Mouse (Mus musculus) left cerebral cortex, adult 18-20 months (tissue): Measurements from ENCODE around the gene Ylpm1. TPM values are rescaled to one million over a fixed set of nuclear protein-coding genes. Genes with fewer than 3 reads are reported as not detected.

Experiments used
- DNase-seq, 2 experiments: peaks; one replicate each; pipeline ENCODE4 v3.0.0; 2021 to 2022; ENCODE audit warnings: low spot score in 2 of 2, mixed read lengths in 1 of 2
- long read RNA-seq, 2 experiments: library from polyadenylated mRNA; stranded (forward); transcript quantifications; one replicate each; pipeline ENCODE4 v2.0.0; 2021
- total RNA-seq, 2 experiments: library from RNA; stranded (reverse); gene quantifications; 2 replicates each; pipeline ENCODE4 v1.2.3; 2021

The Ylpm1 gene
- total RNA-seq, result 100 to 1,000 TPM; 111 to 112 TPM
- long read RNA-seq, experiment 1, full-length matches to known transcripts, result 3 of 18 reads
- long read RNA-seq, experiment 1, partial matches to known transcripts, result 11 of 18 reads
- long read RNA-seq, experiment 1, other reads (novel, unspliced or antisense), result 4 of 18 reads
- long read RNA-seq, experiment 2, partial matches to known transcripts, result 11 of 14 reads
- long read RNA-seq, experiment 2, other reads (novel, unspliced or antisense), result 1 of 14 reads

- peak; percentile 97 for DNase-seq
Observed at GRCm38 (mm10) chr12:84996083-84996496, at the start of gene Ylpm1. TSS of gene Ylpm1 (plus strand) at chr12:84996321.

- no peak for DNase-seq
Observed at GRCm38 (mm10) chr12:84947894-84948583, 48.1 kb upstream of the Ylpm1 start.

- DNase-seq, result no peak
Observed at GRCm38 (mm10) chr12:84948584-84949285, 47.4 kb upstream of the Ylpm1 start.

- no peak for DNase-seq
Observed at GRCm38 (mm10) chr12:84950763-84951162, 45.4 kb upstream of the Ylpm1 start.

GRCm38 (mm10) chr12:84951531-84951930 is 44.6 kb upstream of the Ylpm1 start:
- DNase-seq, result no peak

- DNase-seq, result no peak
Observed at GRCm38 (mm10) chr12:84952351-84952750, 43.8 kb upstream of the Ylpm1 start.

- DNase-seq, result no peak
Observed at GRCm38 (mm10) chr12:84956317-84956716, 39.8 kb upstream of the Ylpm1 start.

GRCm38 (mm10) chr12:84958794-84959356 is 37.2 kb upstream of the Ylpm1 start:
- DNase-seq, result no peak

- DNase-seq, result no peak
Observed at GRCm38 (mm10) chr12:84962606-84963005, 33.5 kb upstream of the Ylpm1 start.

GRCm38 (mm10) chr12:84968831-84969655 is 27.1 kb upstream of the Ylpm1 start:
- DNase-seq, result no peak

- no peak for DNase-seq
Observed at GRCm38 (mm10) chr12:84969656-84970427, 26.3 kb upstream of the Ylpm1 start.

GRCm38 (mm10) chr12:84970428-84971096 is 25.6 kb upstream of the Ylpm1 start, which contains the start of the genes Fcf1 and Arel1:
TSS of gene Fcf1 (plus strand) at chr12:84970897.
TSS of gene Arel1 (minus strand) at chr12:84970900.
- DNase-seq, result peak; percentile 94 to 95

- no peak for DNase-seq
Observed at GRCm38 (mm10) chr12:84979264-84979862, 16.8 kb upstream of the Ylpm1 start.

GRCm38 (mm10) chr12:84989456-84989855 is 6.7 kb upstream of the Ylpm1 start:
- no peak for DNase-seq

- DNase-seq, result no peak
Observed at GRCm38 (mm10) chr12:84995112-84995761, 884 bp upstream of the Ylpm1 start.

GRCm38 (mm10) chr12:84996501-84997398 is 629 bp downstream of the Ylpm1 start:
- peak; percentile 43 to 57 for DNase-seq

- no peak for DNase-seq
Observed at GRCm38 (mm10) chr12:84999053-84999452, 2.9 kb downstream of the Ylpm1 start.
